Mouse (Mus musculus) kidney, postnatal 36 days (tissue): ENCODE data around the gene Uba1.

ENCODE experiments used
- DNase-seq, 2 experiments: peaks; one replicate each; pipeline ENCODE4 v3.0.0; 2021 to 2022; ENCODE audit warnings: mixed read lengths in 2 of 2

The Uba1 gene

DNA sequence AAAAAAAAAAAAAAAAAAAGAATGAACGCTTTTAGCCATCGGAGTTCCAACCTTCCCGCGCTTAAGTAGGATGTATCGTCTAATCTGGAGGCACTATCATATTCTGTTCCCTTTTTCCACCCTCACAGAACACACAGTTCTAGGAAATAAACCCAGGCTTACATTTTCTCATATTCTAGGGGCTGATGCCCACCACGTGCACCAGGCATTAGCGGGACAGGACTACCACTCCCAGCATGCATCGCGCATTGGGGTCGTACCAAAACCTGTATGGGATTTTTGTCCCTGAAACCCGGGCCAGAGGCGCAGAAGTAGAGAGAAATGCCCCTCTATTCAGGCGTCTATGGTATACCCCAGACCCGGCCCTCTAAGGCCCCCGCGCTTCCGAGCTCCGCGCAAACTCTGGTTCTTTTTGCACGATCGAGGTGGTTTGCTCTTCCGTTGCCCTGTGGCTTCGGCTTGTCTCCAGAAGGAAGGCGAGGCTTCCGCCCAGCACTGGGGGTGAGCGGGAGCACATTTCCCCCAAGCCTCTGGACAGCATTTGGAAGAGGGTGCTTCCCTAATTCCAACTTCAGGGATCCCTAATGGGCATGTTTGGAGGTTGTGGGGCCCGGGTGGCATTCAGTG is at the start of gene Uba1:
TSS of gene Uba1 (plus strand) at position 301 of the 627 bp plus-strand sequence.
- DNase-seq, result peak; percentile 76 to 82

DNA sequence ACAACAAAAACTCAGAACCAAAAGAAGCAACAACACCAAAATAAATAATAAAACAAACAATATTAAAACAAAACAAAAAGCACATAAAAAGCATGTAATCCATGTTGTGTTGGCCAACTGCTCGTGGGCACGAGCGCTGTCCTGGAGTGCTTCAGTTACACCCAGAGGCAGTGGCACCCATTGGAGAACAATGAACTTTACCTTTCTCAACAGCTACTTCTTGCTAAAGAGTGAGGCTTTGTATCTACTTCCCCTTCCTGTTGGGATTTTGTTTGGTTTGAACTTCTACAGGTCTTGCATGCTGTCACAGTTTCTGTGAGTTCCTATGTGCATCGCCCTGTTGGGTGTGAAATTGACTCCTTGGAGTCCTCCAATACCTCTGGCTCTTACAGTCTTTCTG is 49.6 kb upstream of the Uba1 start:
- DNase-seq, result no peak

DNA sequence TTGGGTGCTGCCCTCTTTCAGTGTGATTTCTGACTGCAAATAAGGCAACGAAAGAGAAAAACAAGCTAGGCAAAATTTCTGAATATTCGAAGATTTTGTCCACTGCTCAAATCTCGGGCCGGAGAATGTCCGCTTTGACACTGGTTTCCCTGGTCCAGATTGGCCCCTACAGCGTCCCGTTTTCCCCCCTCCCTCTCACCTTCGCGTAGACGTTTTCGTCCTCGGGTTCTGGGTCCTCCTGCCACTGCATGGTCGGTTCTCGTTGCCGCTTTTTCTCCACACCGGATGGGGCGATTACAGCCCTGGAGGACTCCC is 41.3 kb upstream of the Uba1 start:
- DNase-seq, result peak in 1 of 2 experiments; percentile 47

DNA sequence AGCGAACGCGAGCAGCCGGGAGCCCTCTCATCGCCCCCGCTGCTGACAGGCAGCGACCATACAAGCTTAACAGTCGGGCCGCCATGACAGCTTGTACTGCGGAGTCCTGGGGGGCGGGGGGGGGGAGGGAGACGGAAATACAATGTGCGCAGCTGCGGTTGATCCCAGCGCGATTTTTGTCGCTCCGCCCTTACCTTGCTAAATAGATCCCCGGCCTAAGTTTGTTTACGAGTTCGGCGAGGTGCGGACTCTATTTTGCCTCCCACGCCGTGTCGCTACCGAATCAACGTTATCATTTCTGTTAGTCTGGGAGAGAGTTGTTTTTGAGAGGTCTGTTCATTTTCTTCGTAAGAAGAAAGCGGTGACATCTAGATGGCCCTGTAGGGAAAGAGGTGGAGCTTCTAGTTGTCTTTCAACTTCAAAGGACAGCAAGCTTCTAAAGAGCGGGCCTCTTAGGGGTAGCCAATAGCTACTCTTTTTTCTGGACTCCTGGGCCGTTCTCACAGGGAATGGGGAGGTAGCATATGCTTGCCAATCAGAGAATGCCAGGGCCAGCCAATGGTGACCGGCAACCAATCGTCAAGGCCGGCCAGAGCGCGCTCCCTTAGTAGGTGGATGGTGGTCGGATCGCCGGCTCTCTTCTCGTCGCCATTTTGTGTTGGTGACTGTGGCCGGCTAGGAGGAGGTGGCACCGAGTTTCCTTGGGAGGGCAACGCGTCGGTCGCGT is 40.8 kb upstream of the Uba1 start, which contains the start of the genes Rbm10 and Ndufb11:
TSS of gene Rbm10 (plus strand) at position 328 of the 727 bp plus-strand sequence.
TSS of gene Ndufb11 (minus strand) at position 444 of the 727 bp plus-strand sequence.
- peak; percentile 84 to 89 for DNase-seq

DNA sequence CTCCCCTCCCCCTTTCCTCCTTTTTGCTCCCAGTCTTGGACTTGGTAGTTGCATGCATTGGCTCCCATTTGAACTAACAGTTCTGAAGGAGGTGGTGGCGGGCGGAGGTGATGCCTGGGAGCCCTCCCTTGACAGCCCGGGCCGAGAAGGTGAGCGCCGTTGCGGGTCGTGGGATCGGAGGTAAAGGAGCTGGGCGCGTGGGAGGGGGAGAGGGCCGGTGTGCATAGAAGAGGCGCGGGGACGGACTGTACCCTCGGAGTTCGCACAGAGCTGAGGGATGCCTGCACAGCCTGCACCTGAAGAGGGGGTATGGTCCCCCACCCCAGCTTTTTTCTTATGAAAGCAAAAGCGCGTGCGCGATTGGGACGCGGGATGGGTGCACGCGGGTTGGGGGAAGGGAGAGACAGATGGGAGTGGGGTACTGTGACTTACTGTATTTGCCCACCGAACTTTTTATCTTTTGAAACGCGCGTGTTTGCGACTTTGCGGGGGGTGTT is 40.2 kb upstream of the Uba1 start:
- peak; percentile 11 to 44 for DNase-seq

DNA sequence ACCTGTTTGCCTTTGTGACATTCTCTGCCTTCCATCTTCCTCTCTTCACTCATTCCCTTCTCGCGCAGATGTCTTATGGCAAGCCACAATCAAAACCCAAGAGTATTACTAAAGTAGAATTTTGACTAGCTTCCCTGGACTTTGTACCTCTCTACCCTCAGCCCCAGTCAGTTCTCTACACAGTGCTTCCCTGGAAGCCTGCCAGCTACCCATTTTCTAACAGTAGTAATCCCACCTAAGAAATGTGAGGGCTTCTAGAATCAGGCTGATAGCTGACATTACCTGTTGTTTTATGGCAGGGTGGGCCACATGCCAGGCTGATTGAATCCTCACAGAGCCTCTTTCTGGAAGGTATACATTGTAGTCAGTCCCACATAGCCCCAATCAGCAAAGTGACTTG is 20.0 kb upstream of the Uba1 start:
- DNase-seq, result peak; percentile 32 to 57

DNA sequence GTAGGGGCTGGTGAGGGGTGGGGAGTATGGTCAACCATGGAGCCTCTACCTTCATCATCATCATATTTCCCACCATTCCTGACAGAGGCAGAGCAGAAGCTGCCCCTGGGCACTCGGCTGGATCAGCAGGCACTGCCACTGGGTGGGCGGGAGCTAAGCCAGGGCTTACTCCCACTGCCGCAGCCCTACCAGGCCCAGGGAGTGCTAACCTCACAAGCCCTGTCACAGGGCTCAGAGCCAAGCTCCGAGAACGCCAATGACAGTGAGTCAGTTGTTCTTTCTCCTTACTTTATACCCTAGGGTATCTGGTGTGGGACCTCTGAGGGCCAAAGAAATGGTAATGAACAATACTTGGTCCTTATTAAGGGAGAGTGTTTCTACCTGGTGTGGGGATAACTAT is 13.3 kb upstream of the Uba1 start:
- DNase-seq, result no peak

DNA sequence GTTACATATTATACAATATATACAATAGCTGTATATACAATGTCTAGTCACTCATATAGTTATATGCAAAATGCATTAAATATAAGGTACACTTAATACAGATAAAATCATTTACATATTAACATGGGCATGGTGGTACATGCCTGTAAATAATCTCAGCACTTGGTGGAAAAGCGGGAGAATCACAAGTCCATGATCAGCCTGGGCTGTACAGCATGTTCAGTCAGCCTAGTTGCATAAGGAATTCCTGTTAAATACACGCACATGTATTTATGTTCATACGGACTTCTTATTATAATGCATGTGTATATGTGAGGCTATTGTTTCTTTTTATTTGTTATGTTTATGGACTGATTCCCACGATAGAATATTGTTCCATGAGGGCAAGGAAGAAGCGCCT is 533 bp upstream of the Uba1 start:
- no peak for DNase-seq

DNA sequence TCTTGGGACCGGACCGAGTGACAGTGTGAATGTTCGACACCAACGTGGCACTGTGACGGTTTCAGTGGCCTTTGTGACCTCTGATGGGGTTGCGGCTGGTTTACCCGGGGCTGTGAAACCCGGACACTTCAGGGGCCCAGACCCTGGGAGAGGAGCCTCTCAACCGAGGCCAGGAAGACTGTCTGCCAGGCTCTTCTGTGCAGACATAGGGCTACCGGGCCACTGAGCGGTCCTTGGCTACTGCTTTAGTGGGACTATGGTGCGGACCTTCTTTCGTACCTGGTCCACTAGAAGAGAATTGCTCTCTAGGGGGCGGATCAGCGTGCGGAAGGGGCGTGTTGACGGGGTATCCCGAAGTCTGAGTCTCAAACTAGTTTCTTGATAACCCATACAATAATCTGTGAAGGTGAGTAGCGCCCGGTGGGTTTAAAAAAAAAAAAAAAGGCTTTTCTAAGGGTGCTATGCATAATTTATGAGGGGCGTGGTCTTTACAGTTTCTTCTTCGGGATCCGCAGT is 823 bp downstream of the Uba1 start:
- peak in 1 of 2 experiments; percentile 27 for DNase-seq

DNA sequence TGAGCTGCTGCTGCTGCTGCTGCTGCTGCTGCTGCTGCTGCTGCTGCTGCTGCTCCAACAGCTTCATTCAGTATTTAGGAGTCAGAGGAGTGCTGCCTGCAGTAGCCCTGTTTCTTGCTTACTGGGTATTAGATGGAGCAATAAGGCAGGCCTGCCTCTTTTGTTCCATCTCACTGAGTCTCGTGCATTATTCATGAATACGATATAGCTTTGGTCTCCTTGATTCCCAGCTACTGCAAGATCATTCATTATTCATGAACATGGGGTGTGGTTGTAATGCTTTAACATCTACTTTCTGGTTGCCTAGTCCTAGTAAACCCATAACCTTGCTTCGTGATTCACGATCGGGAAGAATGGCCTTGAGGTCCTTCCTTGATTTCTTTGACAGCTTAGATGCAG is 4.2 kb downstream of the Uba1 start:
- DNase-seq, result peak in 1 of 2 experiments; percentile 37

DNA sequence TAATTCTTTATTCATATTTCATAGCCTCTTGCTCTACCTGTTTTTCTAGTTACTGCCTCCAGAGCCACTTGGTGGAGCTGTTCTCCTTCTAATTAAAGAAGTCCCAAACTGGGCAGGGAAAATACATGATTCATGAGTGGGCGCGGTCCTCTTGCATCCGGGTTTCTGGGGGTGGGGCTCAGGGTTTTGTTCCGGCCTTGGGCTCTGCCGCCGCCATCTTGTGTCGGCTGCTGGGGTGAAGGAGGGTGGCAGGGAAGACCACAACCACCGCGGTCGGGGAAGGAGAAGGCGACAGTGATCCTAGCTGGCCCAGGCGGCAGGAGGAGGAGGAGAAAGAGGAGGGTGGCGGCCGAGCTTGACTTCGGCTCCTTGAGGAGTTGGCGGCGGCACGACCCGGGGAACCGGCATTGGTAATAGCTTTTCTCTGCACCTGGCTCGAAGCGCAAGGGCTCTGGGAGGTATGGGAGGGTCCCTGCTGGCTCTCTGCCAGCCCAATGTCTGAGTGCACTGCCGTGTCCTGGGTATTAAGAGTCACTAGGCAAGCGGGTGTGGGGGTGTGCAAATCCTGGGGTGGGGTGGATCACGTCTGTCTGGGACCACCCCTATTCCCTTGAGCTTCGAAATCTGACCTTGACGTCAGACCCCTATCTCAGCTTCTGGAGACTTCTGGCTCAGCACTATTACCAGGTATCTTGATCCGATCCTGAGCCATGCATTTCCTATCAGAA is 4.8 kb downstream of the Uba1 start:
- peak; percentile 88 to 93 for DNase-seq

DNA sequence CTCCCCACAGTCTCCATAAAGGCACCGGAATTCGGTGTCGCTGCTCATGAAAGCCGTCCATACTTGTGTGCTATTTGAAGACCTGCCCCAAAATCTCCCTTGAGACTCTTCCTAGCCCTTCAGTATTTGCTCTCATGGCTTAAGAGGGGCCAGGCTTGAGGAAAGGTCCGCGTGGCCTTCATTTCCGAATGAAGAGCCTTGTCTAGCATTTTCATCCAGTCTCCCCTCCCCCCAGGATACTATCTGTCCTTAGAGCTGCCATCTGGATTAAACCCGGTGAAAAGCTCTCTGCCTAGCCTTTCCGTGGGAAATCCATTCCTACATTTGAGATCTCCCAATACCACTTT is 5.3 kb downstream of the Uba1 start:
- DNase-seq, result peak; percentile 18 to 24

DNA sequence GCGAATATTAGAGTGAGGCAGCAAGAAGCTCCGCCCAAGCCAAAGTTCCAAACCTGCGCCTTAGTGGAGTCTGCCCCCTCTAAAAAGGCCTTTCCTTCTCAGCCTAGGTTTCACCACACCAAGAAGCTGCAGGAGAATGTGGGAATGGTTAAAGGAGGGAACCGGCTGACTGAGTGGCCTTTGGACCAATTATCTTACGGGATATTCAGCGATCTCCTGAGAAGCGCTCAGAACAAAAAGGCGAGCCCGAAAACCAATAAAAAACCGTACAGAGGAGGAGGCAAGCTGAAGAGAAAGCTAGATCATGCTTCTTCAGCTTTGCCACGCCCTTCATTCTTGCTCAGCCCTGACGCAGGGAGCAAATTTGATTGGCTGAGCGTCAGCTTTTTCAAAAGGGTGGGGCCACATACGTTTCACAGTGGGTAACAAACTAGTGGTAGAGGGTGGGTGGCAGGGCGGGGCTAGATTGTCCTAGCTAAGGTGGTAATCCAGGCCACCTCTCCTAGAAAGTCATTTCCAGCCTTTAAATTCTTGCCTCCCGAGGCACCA is 29.5 kb downstream of the Uba1 start, which contains the start of gene Cdk16:
TSS of gene Cdk16 (plus strand) at position 436 of the 549 bp plus-strand sequence.
- peak; percentile 90 to 94 for DNase-seq

DNA sequence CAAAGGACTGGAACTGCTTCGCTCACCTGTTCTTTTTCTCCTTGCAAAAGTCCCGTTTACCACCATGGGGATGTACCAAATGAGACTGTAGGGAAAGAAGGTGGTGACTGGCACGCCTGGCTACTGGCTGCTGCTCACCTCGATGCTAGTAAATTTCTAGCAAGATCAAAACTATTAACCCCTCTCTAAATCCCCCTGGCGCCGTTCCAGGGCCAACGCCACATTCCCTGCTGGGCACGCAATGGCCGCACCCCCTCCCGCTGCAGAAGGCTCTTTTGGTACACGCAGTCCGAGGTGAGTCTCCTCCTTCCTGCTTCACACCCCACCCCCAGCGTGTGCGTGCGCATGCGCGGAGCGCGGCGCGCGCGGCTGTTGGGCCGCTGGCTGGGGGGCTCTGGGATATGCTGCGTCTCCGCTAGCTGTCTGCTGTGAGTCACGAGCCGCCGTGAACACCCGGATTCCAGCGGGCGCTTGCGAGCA is 30.0 kb downstream of the Uba1 start:
- DNase-seq, result peak; percentile 84

DNA sequence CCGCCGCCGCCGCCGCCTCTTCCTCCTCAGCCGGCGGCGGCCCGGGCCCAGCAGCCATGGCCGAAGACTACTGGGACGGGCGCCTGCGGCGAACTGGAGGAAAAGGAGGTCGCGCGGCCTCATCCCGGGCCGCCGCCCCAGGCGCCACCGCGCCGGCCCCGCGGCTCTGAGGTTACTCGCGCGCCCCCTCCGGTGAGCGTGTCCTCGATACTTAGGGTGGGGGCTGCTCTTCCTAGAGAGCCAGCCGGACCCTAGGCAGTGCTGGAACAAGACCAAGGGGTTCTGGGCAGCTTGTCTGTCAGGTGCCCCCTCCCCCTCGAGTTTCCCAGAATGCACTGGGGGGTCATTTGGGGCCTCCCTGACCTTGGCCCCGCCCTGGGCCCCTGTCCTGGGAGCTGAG is 30.5 kb downstream of the Uba1 start:
- peak; percentile 62 to 79 for DNase-seq

DNA sequence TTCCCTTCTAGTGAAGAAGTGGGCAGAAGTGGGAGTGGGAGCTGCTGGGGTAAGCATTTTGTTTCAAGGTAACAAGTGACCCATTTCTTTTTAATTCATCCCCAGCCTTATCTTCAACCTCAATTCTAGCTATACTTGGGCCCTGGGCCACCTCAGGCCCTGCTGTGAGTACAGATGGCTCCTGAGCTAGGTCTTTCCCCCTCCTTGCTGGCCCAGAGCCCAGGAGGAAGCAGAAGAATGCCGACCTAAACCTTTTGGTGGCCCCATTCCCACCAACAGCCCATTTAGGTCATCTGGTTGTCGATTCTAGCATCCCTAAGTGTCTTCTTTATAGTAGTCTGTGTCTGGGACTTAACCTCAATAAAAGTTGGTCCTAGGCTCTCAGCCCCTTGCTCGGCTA is 33.4 kb downstream of the Uba1 start:
- peak; percentile 2 to 9 for DNase-seq

DNA sequence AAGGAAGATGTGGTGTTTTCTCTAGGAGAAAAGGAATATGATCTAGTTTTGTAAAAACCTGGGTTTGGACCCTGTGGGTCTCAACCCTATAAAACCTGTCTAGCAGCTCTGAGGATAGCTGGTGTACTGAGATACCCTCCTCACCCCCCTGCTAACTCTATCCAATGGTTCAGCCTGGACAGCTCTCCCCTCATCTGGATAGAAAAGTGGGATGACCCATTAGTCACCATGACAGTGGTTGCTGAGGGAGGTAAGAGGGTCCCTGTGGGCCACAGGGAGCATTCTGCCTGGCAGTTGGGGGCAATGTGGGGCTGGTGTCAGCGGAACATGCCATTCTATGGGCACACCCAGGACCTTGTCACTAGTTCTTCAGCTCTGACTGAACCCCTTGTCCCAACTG is 34.5 kb downstream of the Uba1 start:
- DNase-seq, result no peak

DNA sequence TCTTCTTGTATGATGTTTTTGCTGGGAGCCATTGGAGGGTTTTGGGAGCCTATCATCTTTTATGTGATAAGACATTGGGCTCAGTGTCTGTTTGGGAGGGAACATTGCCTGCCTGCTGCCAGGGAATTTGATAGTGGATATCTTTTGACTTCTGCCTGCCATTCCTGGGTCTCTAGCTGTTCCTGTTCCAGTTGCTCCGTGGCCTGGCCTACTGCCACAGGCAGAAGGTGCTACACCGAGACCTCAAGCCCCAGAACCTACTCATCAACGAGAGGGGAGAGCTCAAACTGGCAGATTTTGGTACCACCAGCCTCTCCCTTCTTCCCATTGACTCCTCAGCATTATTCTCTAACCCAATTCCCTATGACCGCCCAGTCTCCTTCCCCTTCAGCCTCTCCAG is 37.7 kb downstream of the Uba1 start:
- no peak for DNase-seq

DNA sequence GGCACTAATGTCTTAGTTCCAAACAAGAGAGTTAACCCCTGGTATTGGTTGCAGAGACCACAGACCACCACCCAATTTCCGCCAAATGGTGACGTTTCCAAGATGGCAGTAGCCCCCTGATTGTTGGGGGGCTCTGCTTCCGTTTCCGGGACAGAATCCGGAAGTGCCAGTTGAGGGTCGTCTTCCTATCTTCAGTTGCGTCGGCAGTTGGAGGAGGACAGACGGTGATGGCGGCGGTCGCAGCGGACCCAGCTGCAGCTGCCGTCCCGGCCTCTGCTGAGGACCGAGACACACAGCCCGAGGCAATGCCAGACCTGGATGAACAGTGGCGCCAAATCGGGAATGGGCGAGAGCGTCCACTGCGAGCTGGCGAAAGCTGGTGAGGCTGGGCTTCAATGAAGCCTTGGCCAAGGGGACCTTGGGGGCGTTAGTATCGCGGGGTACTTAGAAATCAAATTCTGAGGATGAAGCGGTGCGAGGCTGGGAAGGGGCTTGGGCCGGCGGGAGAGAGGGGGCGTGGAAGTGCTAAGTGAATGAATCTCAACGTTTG is 45.7 kb downstream of the Uba1 start, which contains the start of gene Usp11:
TSS of gene Usp11 (plus strand) at position 166 of the 550 bp plus-strand sequence.
- DNase-seq, result peak; percentile 12 to 48

DNA sequence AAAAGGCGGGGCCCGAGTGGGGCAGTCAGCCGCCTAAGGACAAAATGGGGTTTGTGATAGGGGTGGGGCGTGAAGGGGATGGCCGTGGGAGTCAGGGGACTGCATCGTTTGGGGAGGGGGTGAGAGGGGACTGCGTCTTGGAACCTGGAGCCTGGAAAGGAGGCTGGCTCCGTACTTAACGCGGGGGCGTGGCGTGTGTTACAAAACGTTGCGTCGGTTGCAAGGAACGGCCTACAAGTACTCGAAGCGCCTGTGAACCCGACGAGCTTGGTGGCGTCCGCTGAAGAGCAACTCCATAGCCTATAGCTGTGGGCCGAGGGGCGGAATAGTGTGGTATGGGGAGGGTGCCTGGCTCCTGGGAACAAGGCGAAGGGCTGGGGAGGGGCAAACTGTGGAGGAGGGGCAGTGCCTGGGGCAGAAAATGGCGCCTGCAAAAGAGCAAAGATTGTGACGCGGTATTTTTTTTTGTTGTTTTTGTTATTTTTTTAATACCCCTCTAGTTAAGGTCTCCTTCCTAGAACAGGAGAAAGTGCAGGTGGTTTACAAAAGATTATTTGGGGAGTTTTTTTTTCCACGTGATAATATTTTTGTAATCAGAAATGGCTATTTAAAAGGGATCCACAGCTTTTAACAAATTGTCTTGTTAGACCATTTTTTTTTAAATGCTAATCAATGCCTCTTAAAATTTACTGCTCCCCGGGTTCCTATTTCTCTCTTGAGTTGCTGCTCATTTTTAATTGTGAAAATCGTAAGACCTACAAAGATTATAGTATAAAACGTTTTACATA is 46.4 kb downstream of the Uba1 start:
- peak; percentile 78 to 84 for DNase-seq

DNA sequence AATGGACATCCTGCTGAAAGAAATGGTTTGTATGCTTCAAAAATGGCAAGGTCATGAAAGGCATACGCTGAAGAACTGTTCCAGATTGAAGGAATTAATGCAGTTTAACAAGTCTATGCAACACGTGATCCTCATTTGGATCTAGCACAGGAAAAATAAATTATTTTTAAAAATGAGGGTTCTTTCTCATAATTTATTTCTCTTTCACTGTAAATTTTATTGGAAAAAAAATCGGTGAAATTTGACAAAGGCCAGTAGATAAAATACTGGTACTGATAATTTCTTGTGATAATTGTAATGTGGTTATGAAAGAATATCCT is 46.9 kb downstream of the Uba1 start:
- DNase-seq, result no peak

DNA sequence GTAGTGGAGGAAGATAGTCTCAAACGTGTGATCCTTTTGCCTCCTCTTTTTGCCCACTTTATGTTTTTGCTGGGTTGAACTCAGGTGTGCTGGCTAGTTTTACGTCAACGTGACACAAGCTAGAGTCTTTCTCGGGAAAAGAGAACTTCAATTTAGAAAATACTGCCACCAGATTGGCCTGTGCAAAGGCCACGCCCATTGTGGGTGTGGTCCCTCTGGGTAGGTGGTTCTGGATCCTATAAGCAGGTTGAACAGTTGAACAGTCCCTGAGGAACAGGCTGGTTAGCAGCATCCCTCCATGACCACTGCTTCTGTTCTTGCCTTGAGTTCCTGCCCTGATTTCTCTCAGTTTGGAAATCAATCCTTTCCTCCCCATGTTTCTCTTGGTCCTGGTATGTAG is 70.6 kb downstream of the Uba1 start:
- DNase-seq, result no peak
